Mouse (Mus musculus): ENCODE data around the gene Rcsd1. TPM values are rescaled to one million over a fixed set of nuclear protein-coding genes. Genes with fewer than 3 reads are reported as not detected.

The Rcsd1 gene
- 171 TPM for total RNA-seq (2023)

DNA sequence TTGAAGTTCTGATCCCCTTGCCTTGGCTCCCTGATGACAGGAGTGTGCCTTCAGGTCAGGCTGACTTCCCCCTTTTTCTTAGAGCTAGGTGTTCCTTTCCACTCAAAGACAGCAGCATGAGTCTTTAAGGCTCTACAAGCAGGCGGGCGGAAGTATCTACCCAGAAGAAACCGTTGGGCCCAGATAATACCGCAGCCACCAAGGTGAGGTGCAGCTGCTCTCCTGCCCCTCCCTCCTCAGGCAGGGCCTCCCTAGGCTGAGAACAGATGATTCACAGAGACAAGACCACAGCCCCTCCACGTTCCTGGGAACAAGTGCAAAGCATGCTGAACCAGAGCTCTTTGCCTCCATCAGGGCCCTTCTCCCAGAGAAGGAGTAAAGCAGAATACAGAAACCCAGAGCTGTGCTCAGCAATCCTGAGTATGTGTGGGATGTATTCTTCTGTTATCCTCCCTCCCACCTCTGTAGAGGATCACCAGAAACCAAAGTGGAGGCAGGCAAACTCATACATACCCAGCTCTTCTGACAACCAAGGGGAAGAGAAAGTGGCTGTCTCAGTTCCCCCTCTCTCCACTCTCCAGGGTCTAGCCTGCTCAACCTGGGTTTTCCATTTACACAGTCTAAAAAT lies at the start of gene Rcsd1:
Gene Rcsd1, minus strand, starts transcription at position 129 of the 628 bp plus-strand sequence.

GRCm38 (mm10) chr1:165634151-165634884 lies 75.2 kb downstream of the Rcsd1 start, which contains the start of gene Mpzl1:
Gene Mpzl1 (minus strand): TSS chr1:165634538.

Other genes with a start within 250 kb of the Rcsd1 start
- 36.1 TPM for gene Dcaf6, start 249.3 kb downstream of the Rcsd1 start, total RNA-seq (2023)
- gene Mpc2, start 249.1 kb downstream of the Rcsd1 start, total RNA-seq (2023) = 38.7 TPM
- gene Adcy10, start 224.6 kb downstream of the Rcsd1 start, total RNA-seq (2023) = not detected
- gene Mpzl1, start 75.2 kb downstream of the Rcsd1 start, total RNA-seq (2023) = 2.0 TPM
- gene Creg1, start 54.0 kb upstream of the Rcsd1 start, total RNA-seq (2023) = 11.2 TPM
- 443 TPM for gene Cd247, start 78.9 kb upstream of the Rcsd1 start, total RNA-seq (2023)

All from CD4-positive naive resting alpha-beta T cell, adult 76 days (primary cell).